Mouse (Mus musculus) spleen, embryonic (tissue): ENCODE data around the gene Fam228b.
"Not testable (repeated sequence)": the region's sequence is repeated elsewhere in the genome, so short reads cannot be mapped to it uniquely, and the experiment has no call there.

Source experiments
- CTCF ChIA-PET: fragments of 350-600 bp; sonication (Branson Sonifier 250); formaldehyde crosslinking; loops from one replicate; lab custom pipeline; 2022; lab: Charles Lee

The Fam228b gene

GRCm38 (mm10) chr12:4768492-4769332 lies at the start of gene Fam228b, which contains the start of gene Pfn4:
Gene Fam228b (minus strand): TSS chr12:4769267.
Gene Pfn4 (plus strand): TSS chr12:4769022.
- CTCF ChIA-PET: interaction anchor here (0.6 kb wide), 1 partner anchor 85 kb away, joined by 6 read pairs; no protein-coding TSS in a partner anchor

- CTCF ChIA-PET: interaction anchor here (0.5 kb wide), 1 partner anchor 71 kb away, joined by 3 read pairs; no protein-coding TSS in a partner anchor
Measured at GRCm38 (mm10) chr12:4817361-4818101, 48.5 kb upstream of the Fam228b start, which contains the start of gene Sf3b6. Gene Sf3b6 (plus strand): TSS chr12:4817544.

- CTCF ChIA-PET: no interaction called here
Measured at GRCm38 (mm10) chr12:4816680-4817360, 47.8 kb upstream of the Fam228b start.

DNA sequence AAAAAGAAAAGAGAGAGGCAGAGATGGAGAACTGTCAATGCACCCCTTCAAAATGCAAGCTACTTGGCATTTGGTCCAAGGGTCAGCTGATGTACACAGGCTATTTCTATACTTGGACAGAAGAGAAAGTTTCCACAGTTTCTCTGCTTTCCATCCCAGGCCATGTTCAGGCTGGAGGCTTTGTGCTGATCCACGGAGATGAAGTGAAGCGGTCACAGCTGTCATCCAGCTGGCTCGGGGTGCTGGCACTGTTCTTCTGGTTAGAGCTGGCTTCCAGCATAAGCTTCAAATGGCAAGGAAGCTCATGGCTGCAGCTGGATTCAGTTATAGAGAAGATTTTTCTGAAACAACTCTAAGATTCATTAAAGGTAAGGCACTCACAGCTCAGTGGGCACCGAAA lies 44.6 kb upstream of the Fam228b start:
- CTCF ChIA-PET: no interaction called here

- CTCF ChIA-PET: no interaction called here
Measured at GRCm38 (mm10) chr12:4811705-4812104, 42.6 kb upstream of the Fam228b start.

- CTCF ChIA-PET: no interaction called here
Measured at GRCm38 (mm10) chr12:4811036-4811435, 42.0 kb upstream of the Fam228b start.

DNA sequence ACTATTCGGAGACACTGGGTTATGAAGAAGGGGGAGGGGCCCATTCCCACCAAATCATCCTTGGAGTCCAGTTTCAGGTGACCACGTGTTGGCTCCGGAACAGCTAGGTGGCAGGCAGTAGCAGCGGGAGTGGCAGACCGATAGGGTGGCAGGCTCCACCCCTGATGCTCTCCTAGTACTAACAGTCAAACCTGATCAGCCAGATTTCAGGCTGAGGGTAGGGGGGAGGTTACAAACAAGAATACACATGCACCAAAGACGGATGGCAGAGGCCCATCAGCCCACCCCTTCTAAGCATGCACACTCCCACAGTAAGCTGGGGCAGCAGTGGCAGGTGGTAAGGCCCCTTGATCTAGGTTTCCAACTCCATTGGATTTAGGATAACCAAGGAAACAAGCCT lies 28.4 kb upstream of the Fam228b start:
- CTCF ChIA-PET: not testable (repeated sequence)

GRCm38 (mm10) chr12:4793718-4794117 lies 24.7 kb upstream of the Fam228b start:
- CTCF ChIA-PET: no interaction called here

- CTCF ChIA-PET: not testable (repeated sequence)
Measured at GRCm38 (mm10) chr12:4788128-4788527, 19.1 kb upstream of the Fam228b start.

- CTCF ChIA-PET: no interaction called here
Measured at GRCm38 (mm10) chr12:4784466-4784865, 15.4 kb upstream of the Fam228b start.

GRCm38 (mm10) chr12:4783598-4783997 lies 14.5 kb upstream of the Fam228b start:
- CTCF ChIA-PET: no interaction called here

GRCm38 (mm10) chr12:4781725-4782404 lies 12.8 kb upstream of the Fam228b start:
- CTCF ChIA-PET: not testable (repeated sequence)

GRCm38 (mm10) chr12:4781270-4781669 lies 12.2 kb upstream of the Fam228b start:
- CTCF ChIA-PET: no interaction called here

- CTCF ChIA-PET: no interaction called here
Measured at GRCm38 (mm10) chr12:4780245-4780644, 11.2 kb upstream of the Fam228b start.

- CTCF ChIA-PET: no interaction called here
Measured at GRCm38 (mm10) chr12:4777734-4778133, 8.7 kb upstream of the Fam228b start.

DNA sequence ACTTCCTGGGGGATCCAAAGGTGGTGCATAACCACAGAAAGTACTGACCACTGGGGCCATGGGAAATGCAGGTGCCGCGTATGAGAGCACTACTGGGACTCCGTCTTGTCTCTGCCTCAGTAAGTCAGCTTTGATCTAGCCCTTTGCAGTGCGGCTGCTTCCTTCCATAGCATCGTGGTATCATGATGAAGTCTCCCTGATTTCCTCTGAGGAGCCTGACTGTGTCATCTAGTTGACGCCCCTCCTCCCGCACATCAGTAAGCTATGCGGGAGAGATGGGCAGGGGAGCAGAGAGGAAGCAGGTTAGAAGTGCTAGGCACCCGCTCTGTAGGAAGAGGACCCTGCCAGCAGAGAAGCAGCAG lies 6.5 kb upstream of the Fam228b start:
- CTCF ChIA-PET: no interaction called here

- CTCF ChIA-PET: no interaction called here
Measured at GRCm38 (mm10) chr12:4774895-4775587, 6.0 kb upstream of the Fam228b start.

- CTCF ChIA-PET: interaction anchor here (0.6 kb wide), 1 partner anchor 84 kb away, joined by 6 read pairs; no protein-coding TSS in a partner anchor
Measured at GRCm38 (mm10) chr12:4769333-4769723, 261 bp upstream of the Fam228b start.

DNA sequence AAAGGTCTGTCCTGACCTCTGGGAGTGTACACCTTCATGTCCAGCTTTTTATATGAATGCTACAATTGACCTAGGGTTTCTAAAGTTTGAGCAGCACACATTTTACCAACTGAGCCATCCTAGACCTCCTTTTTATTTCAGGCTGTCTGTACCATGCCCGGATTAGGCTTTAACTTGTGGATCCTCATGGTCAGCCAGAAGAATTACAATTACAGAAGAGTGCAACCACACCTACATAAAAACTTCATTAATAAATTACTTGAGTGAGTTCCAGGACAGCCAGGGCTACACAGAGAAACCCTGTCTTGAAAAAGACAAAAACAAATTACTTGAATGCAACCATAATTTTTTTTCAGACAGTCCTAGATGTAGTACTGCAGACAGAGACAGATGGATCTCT lies 12.0 kb downstream of the Fam228b start:
- CTCF ChIA-PET: no interaction called here

- CTCF ChIA-PET: not testable (repeated sequence)
Measured at GRCm38 (mm10) chr12:4754451-4754850, 14.6 kb downstream of the Fam228b start.

DNA sequence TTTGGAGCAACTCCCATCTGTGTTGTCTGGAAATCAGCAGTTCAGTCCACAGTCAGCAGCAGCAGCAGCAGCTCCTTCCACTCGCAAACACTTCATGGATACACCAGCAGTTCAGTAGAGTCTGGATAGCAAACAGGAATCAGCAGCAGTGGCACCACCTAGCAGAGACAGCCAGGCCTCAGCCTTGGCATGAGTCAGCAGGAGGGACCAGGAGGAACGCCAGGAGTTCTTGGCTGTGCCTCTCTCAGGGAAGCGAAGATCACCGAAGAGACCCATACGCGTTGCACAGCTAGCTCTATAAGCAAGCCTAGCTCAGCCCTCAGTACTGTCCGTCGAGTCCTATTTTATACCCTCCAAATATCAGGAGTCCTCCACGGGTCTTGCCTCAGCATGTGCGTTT lies 24.6 kb downstream of the Fam228b start:
- CTCF ChIA-PET: no interaction called here
